29 mouse cellular contexts compared by ENCODE assay signal in genomic region chr12:51768702-51769101, GRCm38 (mm10).
DNase-seq lines count a peak whose midpoint lies in the region; ATAC-seq lines count a peak whose summit lies in the region.
"Had no signal": no experiment of that assay in that cellular context is flagged by ENCODE, and none has a peak within 500 bp of the region (broad histone marks: within the 10 kb centered on the region; RNA-seq: fewer than 3 reads in every experiment).

No protein-coding gene starts in this region.

- H3K4me1 ChIP-seq in heart, embryonic 11.5 days (ENCODE audit: control insufficient read depth, insufficient read depth, low read length) = peaks cover 4% of the 10 kb centered on the region; the same call in 1 of the 2 replicates
- H3K4me1 ChIP-seq in intestine, embryonic 15.5 days (replicated peaks) = no peaks in the 10 kb centered on the region
- H3K4me1 ChIP-seq: forebrain, embryonic 12.5 days; hindbrain, embryonic 12.5 days; lung, embryonic 15.5 days; neural tube, embryonic 13.5 days had no signal

- H3K9me3 ChIP-seq in heart, embryonic 11.5 days (replicated peaks; ENCODE audit: control insufficient read depth, low read length) = no peaks in the 10 kb centered on the region
- no peaks in the 10 kb centered on the region for H3K9me3 ChIP-seq in intestine, embryonic 15.5 days
- H3K9me3 ChIP-seq: forebrain, embryonic 12.5 days; heart, embryonic 15.5 days; hindbrain, embryonic 12.5 days; liver, embryonic 15.5 days; lung, embryonic 15.5 days; neural tube, embryonic 13.5 days had no signal

- ATAC-seq in heart, embryonic 11.5 days (replicated peaks; ENCODE audit: insufficient number of reproducible peaks, low FRiP score, low TSS enrichment) = no peak
- peak; percentile 66 for ATAC-seq in megakaryocyte progenitor cell, adult 5-6 weeks (replicated peaks; ENCODE audit: poor library complexity)
- no peak for ATAC-seq in intestine, embryonic 15.5 days
- ATAC-seq: CD4-positive, CD25-positive, alpha-beta regulatory T cell, adult 4 months; hindbrain, postnatal 0 days; intestine, postnatal 0 days; midbrain, embryonic 16.5 days had no signal

- peak; percentile 6 to 21 for DNase-seq in heart, adult 9 months (ENCODE audit: low spot score in 2 of 2)
- peak; percentile 33 for DNase-seq in A20 (ENCODE audit: low read depth, low spot score)
- peak; percentile 22 for DNase-seq in c-Kit-positive CD71-negative TER-119-negative erythroid progenitor cells, embryonic 14.5 days (ENCODE audit: low read depth)
- no peak for DNase-seq in gastrocnemius, postnatal 4 days (ENCODE audit: low spot score in 2 of 2)
- DNase-seq in kidney, postnatal 4 days = no peak
- DNase-seq: adrenal gland, adult 8-10 months; cerebellum, adult 11-12 months; cerebellum, postnatal 10 days; gastrocnemius, postnatal 10 days; kidney, adult 9 months; kidney, postnatal 10 days; layer of hippocampus, adult 9-11 months; liver; right cerebral cortex, postnatal 4 days had no signal

- H3K27ac ChIP-seq in heart, embryonic 11.5 days (ENCODE audit: low read depth, low read length) = no peak overlapping the region
- H3K27ac ChIP-seq in intestine, embryonic 15.5 days = no peak overlapping the region
- H3K27ac ChIP-seq: forebrain, embryonic 12.5 days; heart, adult 2 months; heart, embryonic 15.5 days; hindbrain, embryonic 12.5 days; hindbrain, postnatal 0 days; liver, embryonic 15.5 days; lung, embryonic 15.5 days; neural tube, embryonic 13.5 days had no signal

- H3K4me3 ChIP-seq in heart, embryonic 11.5 days (ENCODE audit: low read depth, low read length) = no peak overlapping the region
- H3K4me3 ChIP-seq in intestine, embryonic 15.5 days (replicated peaks) = no peak overlapping the region
- H3K4me3 ChIP-seq: forebrain, embryonic 12.5 days; heart, adult 2 months; heart, embryonic 15.5 days; hindbrain, embryonic 12.5 days; liver, embryonic 15.5 days; lung, embryonic 15.5 days; neural tube, embryonic 13.5 days had no signal

- no peak overlapping the region for H3K9ac ChIP-seq in heart, embryonic 11.5 days (ENCODE audit: low read depth, low read length)
- no peak overlapping the region for H3K9ac ChIP-seq in intestine, embryonic 15.5 days
- H3K9ac ChIP-seq: forebrain, embryonic 12.5 days; heart, embryonic 15.5 days; hindbrain, embryonic 12.5 days; liver, embryonic 15.5 days; lung, embryonic 15.5 days; neural tube, embryonic 13.5 days had no signal

- no peaks in the 10 kb centered on the region for H3K27me3 ChIP-seq in heart, embryonic 11.5 days (ENCODE audit: control insufficient read depth, insufficient read depth, low read length)
- no peaks in the 10 kb centered on the region for H3K27me3 ChIP-seq in intestine, embryonic 15.5 days (replicated peaks)
- H3K27me3 ChIP-seq: forebrain, embryonic 12.5 days; heart, embryonic 15.5 days; hindbrain, embryonic 12.5 days; liver, embryonic 15.5 days; lung, embryonic 15.5 days; neural tube, embryonic 13.5 days had no signal

- H3K4me2 ChIP-seq in heart, embryonic 11.5 days = no peak overlapping the region
- no peak overlapping the region for H3K4me2 ChIP-seq in intestine, embryonic 15.5 days (replicated peaks)
- H3K4me2 ChIP-seq: forebrain, embryonic 12.5 days; heart, embryonic 15.5 days; hindbrain, embryonic 12.5 days; liver, embryonic 15.5 days; lung, embryonic 15.5 days; midbrain, embryonic 11.5 days; neural tube, embryonic 13.5 days had no signal

- peaks cover 21% of the 10 kb centered on the region for H3K36me3 ChIP-seq in heart, embryonic 11.5 days (ENCODE audit: control insufficient read depth, insufficient read depth, low read length)
- peaks cover 28% of the 10 kb centered on the region for H3K36me3 ChIP-seq in intestine, embryonic 15.5 days

- WGBS in heart, embryonic 11.5 days (ENCODE audit: insufficient replicate concordance) = 91% methylated on average over 15 of the region's 15 CpGs
- WGBS in intestine, embryonic 15.5 days = 94% methylated on average over 15 of the region's 15 CpGs

Comparison
In these comparisons a context has a peak if more than half of its experiments do, and no peak if none do; other contexts are left out.
1. DNase-seq: peak in heart, adult 9 months (2 of 2), A20 (single experiment) and c-Kit-positive CD71-negative TER-119-negative erythroid progenitor cells, embryonic 14.5 days (single experiment); none in gastrocnemius, postnatal 4 days (0 of 2) and kidney, postnatal 4 days (0 of 2).